8 mouse cellular contexts compared by ENCODE assay signal in genomic region chr16:20496671-20497600, GRCm38 (mm10). TPM values are rescaled to one million over a fixed set of nuclear protein-coding genes. Genes with fewer than 3 reads are reported as not detected.
DNase-seq lines count a peak whose midpoint lies in the region; ATAC-seq lines count a peak whose summit lies in the region.

No protein-coding gene starts in this region.

- peaks cover 13% of the 10 kb centered on the region for H3K4me1 ChIP-seq in embryonic facial prominence, embryonic 15.5 days
- H3K4me1 ChIP-seq in heart, embryonic 13.5 days = peaks cover 21% of the 10 kb centered on the region
- peaks cover 30% of the 10 kb centered on the region for H3K4me1 ChIP-seq in liver, embryonic 15.5 days (replicated peaks)

- WGBS in embryonic facial prominence, embryonic 15.5 days = 14% methylated on average over 25 of the region's 25 CpGs
- 11% methylated on average over 25 of the region's 25 CpGs for WGBS in heart, embryonic 13.5 days
- WGBS in liver, embryonic 15.5 days (ENCODE audit: insufficient replicate concordance) = 20% methylated on average over 25 of the region's 25 CpGs

- H3K9ac ChIP-seq in embryonic facial prominence, embryonic 15.5 days = 0 out of 2 replicates have a peak overlapping the region, but pooled peaks have one; percentile 2
- H3K9ac ChIP-seq in heart, embryonic 13.5 days = peak overlapping the region; percentile 76
- peak overlapping the region; percentile 20 for H3K9ac ChIP-seq in liver, embryonic 15.5 days

- peak overlapping the region; percentile 60 for H3K4me2 ChIP-seq in embryonic facial prominence, embryonic 15.5 days (replicated peaks)
- H3K4me2 ChIP-seq in heart, embryonic 13.5 days = peak overlapping the region; percentile 88
- peak overlapping the region; percentile 76 for H3K4me2 ChIP-seq in liver, embryonic 15.5 days

- H3K27ac ChIP-seq in embryonic facial prominence, embryonic 15.5 days (replicated peaks) = peak overlapping the region; percentile 68
- H3K27ac ChIP-seq in heart, embryonic 13.5 days (replicated peaks) = no peak overlapping the region
- peak overlapping the region; percentile 5 for H3K27ac ChIP-seq in liver, embryonic 15.5 days (replicated peaks)

- H3K4me3 ChIP-seq in embryonic facial prominence, embryonic 15.5 days (replicated peaks) = peak overlapping the region; percentile 39
- peak overlapping the region; percentile 53 for H3K4me3 ChIP-seq in heart, embryonic 13.5 days
- peak overlapping the region; percentile 46 for H3K4me3 ChIP-seq in liver, embryonic 15.5 days (replicated peaks)

- peaks cover 10% of the 10 kb centered on the region for H3K36me3 ChIP-seq in embryonic facial prominence, embryonic 15.5 days
- peaks cover 19% of the 10 kb centered on the region for H3K36me3 ChIP-seq in heart, embryonic 13.5 days
- peaks cover 10% of the 10 kb centered on the region for H3K36me3 ChIP-seq in liver, embryonic 15.5 days (replicated peaks)

- H3K27me3 ChIP-seq in embryonic facial prominence, embryonic 15.5 days = no peaks in the 10 kb centered on the region
- no peaks in the 10 kb centered on the region for H3K27me3 ChIP-seq in heart, embryonic 13.5 days (replicated peaks)
- no peaks in the 10 kb centered on the region; the same call in 1 of the 2 replicates for H3K27me3 ChIP-seq in liver, embryonic 15.5 days

- ATAC-seq in embryonic facial prominence, embryonic 15.5 days (ENCODE audit: insufficient number of reproducible peaks, low FRiP score, low TSS enrichment, low read depth) = peak; percentile 45; the same call in 1 of the 2 replicates
- ATAC-seq in heart, embryonic 13.5 days (ENCODE audit: extremely low read depth, insufficient number of reproducible peaks, low FRiP score, low TSS enrichment) = no peak
- ATAC-seq in liver, embryonic 15.5 days (ENCODE audit: insufficient read depth) = no peak

- peak; percentile 88 for DNase-seq in CD4-positive, CD25-positive, alpha-beta regulatory T cell, adult 2 months (ENCODE audit: low read depth, low spot score)
- DNase-seq in adrenal gland, postnatal 10 days = peak; percentile 61
- peak; percentile 68 for DNase-seq in kidney, postnatal 10 days
- peak; percentile 41 for DNase-seq in neural tube, embryonic 10.5 days (ENCODE audit: extremely low spot score, low spot score)
- peak; percentile 71 for DNase-seq in thymus, postnatal 25 days

- no peaks in the 10 kb centered on the region for H3K9me3 ChIP-seq in embryonic facial prominence, embryonic 15.5 days (replicated peaks)
- no peaks in the 10 kb centered on the region for H3K9me3 ChIP-seq in heart, embryonic 13.5 days
- no peaks in the 10 kb centered on the region for H3K9me3 ChIP-seq in liver, embryonic 15.5 days (replicated peaks)

RNA-seq across cellular contexts. Expression of gene Eif2b5, which starts 1.7 kb away (rescaled TPM):
- 10 to 100 TPM; 56.6 to 61.4 TPM for total RNA-seq in adrenal gland, postnatal 10 days (2021)
- 92.9 and 95.2 TPM in 2 replicates for polyA plus RNA-seq in embryonic facial prominence, embryonic 15.5 days (2015; fragmentation: Nextera tagmentation; extraction: Ambion mirVana)
- 78.8 and 81.5 TPM in 2 replicates for polyA plus RNA-seq in heart, embryonic 13.5 days (2015; fragmentation: Nextera tagmentation; extraction: Ambion mirVana)
- polyA plus RNA-seq in liver, embryonic 15.5 days (2015; fragmentation: Nextera tagmentation; extraction: Ambion mirVana) = 44.1 and 48.7 TPM in 2 replicates

RNA-seq across cellular contexts. Expression of gene Dvl3, which starts 19.8 kb away (rescaled TPM):
- 10 to 100 TPM; 38.9 to 43.5 TPM for total RNA-seq in adrenal gland, postnatal 10 days (2021)
- polyA plus RNA-seq in embryonic facial prominence, embryonic 15.5 days (2015; fragmentation: Nextera tagmentation; extraction: Ambion mirVana) = 26.0 and 31.0 TPM in 2 replicates
- 19.7 and 20.5 TPM in 2 replicates for polyA plus RNA-seq in heart, embryonic 13.5 days (2015; fragmentation: Nextera tagmentation; extraction: Ambion mirVana)
- 3.8 and 4.8 TPM in 2 replicates for polyA plus RNA-seq in liver, embryonic 15.5 days (2015; fragmentation: Nextera tagmentation; extraction: Ambion mirVana)

RNA-seq across cellular contexts. Expression of gene Ap2m1, which starts 38.3 kb away (rescaled TPM):
- total RNA-seq in adrenal gland, postnatal 10 days (2021) = 100 to 1,000 TPM; 277 to 296 TPM
- polyA plus RNA-seq in embryonic facial prominence, embryonic 15.5 days (2015; fragmentation: Nextera tagmentation; extraction: Ambion mirVana) = 562 and 584 TPM in 2 replicates
- polyA plus RNA-seq in heart, embryonic 13.5 days (2015; fragmentation: Nextera tagmentation; extraction: Ambion mirVana) = 434 and 465 TPM in 2 replicates
- 386 and 395 TPM in 2 replicates for polyA plus RNA-seq in liver, embryonic 15.5 days (2015; fragmentation: Nextera tagmentation; extraction: Ambion mirVana)

RNA-seq across cellular contexts. Expression of gene Abcf3, which starts 51.4 kb away (rescaled TPM):
- total RNA-seq in adrenal gland, postnatal 10 days (2021) = 10 to 100 TPM; 71.2 to 78.8 TPM
- polyA plus RNA-seq in embryonic facial prominence, embryonic 15.5 days (2015; fragmentation: Nextera tagmentation; extraction: Ambion mirVana) = 65.0 and 70.2 TPM in 2 replicates
- polyA plus RNA-seq in heart, embryonic 13.5 days (2015; fragmentation: Nextera tagmentation; extraction: Ambion mirVana) = 42.5 and 44.0 TPM in 2 replicates
- 24.6 and 28.4 TPM in 2 replicates for polyA plus RNA-seq in liver, embryonic 15.5 days (2015; fragmentation: Nextera tagmentation; extraction: Ambion mirVana)

Comparison
In these comparisons a context has a peak if more than half of its experiments do, and no peak if none do; other contexts are left out.
1. H3K9ac ChIP-seq: peak in every context shown above with its lines; median percentile 76 in heart, embryonic 13.5 days; 20 in liver, embryonic 15.5 days; 2 in embryonic facial prominence, embryonic 15.5 days.